Mouse (Mus musculus) liver, postnatal 0 days (tissue): ENCODE results near the gene Agbl3.

ENCODE experiments used
- CTCF ChIP-seq: sonication (generic); IDR thresholded peaks from 2 replicates; pipeline ENCODE4 v1.5.1; 2016; ENCODE audit warnings: antibody characterized with exemption, low read depth
- EP300 ChIP-seq: IDR thresholded peaks from 2 replicates; pipeline ENCODE4 v1.6.1; 2016; ENCODE audit warnings: antibody characterized with exemption, low read depth, mild to moderate bottlenecking

GRCm38 (mm10) chr6:34879101-34879740, 99.0 kb downstream of the Agbl3 start:
- TF ChIP-seq CTCF (no peak), EP300 (no peak)
